Mouse (Mus musculus) gastrocnemius, adult 2 months (tissue): ENCODE results near the gene Shq1. TPM values are rescaled to one million over a fixed set of nuclear protein-coding genes. Genes with fewer than 3 reads are reported as not detected.

Source experiments
- DNase-seq: peaks from one replicate; pipeline ENCODE4 v3.0.0; 2022
- H3K27ac ChIP-seq: fragments of 200-600 bp; 2 replicates; pipeline ENCODE4 v1.8.1; 2022; ENCODE audit warnings: mild to moderate bottlenecking
- H3K4me3 ChIP-seq: fragments of 200-600 bp; 2 replicates; pipeline ENCODE4 v1.8.1; 2022; ENCODE audit warnings: mild to moderate bottlenecking, moderate library complexity
- CTCF ChIP-seq: fragments of 200-600 bp; IDR thresholded peaks from 2 replicates; pipeline ENCODE4 v1.8.1; 2022; ENCODE audit warnings: antibody characterized with exemption, mild to moderate bottlenecking, moderate library complexity
- intact Hi-C: fragments of 180-260 bp; cut with DNase I; formaldehyde crosslinking; loops from one replicate; pipeline ENCODE4 v1.15.1; 2025
- total RNA-seq, 2 experiments: library from RNA; stranded (reverse); gene quantifications; 2 replicates each; pipeline ENCODE4 v1.2.3; 2021

The Shq1 gene
- total RNA-seq, 2 experiments from 2014 or later: 1.9 TPM

DNA sequence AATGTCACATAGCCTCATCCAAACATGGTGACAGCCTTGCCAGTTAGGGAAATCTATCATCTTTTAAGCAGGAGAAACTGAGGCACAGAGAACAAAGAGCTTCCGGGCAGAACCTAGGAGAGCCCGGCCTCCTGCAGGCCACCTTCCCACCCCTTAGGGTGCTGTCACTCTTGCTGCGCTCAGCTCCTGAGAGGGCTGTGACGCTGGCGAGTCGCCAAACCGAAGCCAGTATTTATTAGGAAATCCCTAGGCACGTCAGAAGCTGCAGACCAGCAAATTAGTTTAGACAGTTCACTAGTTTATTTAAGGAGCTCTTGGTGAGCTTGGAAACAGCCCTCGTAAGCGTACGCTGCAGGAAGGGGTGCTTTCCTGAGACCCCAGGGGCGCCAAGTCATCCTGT lies 151.1 kb downstream of the Shq1 start:
- Histone ChIP-seq H3K4me3 (no peak overlapping the region), H3K27ac (no peak overlapping the region)
- TF ChIP-seq CTCF: no peak
- intact Hi-C loops: no loop called here
- DNase-seq: no peak

Other genes starting within 250 kb of the Shq1 start
- under 1 TPM; 0.66 to 0.67 TPM for gene Gxylt2, start 33.6 kb upstream of the Shq1 start, total RNA-seq
- gene Ppp4r2, start 162.5 kb upstream of the Shq1 start, total RNA-seq: 10 to 100 TPM; 59.3 to 70.9 TPM